Comparison of ENCODE assay signal across 25 mouse cellular contexts in the genomic region with DNA sequence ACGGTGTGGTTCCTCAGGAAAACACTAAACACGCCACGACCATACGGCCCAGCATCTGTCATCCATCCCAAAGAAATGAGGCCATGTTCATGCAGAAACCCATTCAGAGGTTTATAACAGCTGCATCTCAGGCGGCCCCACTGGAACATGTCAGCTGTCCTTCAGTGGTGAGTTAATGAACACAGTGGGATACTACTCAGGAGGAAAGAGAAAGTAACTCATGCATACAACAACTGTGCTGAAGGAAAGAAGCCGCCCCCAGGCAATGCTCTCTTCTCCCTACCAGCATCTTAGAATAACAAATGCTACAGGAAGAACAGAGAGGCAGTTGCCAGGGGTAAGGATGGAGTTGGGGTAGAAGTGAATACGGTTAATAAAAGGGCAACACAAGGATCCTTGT. TPM values are rescaled to one million over a fixed set of nuclear protein-coding genes. Genes with fewer than 3 reads are reported as not detected.
DNase-seq lines count a peak whose midpoint lies in the region; ATAC-seq and TF ChIP-seq lines count a peak whose summit lies in the region.
"Had no signal": no experiment of that assay in that cellular context is flagged by ENCODE, and none has a peak within 500 bp of the region (broad histone marks: within the 10 kb centered on the region; RNA-seq: fewer than 3 reads in every experiment).

No protein-coding gene starts in this region.

- no peak overlapping the region for H3K4me2 ChIP-seq in limb, embryonic 12.5 days
- H3K4me2 ChIP-seq: embryonic facial prominence, embryonic 15.5 days; heart, embryonic 11.5 days; hindbrain, embryonic 15.5 days had no signal

- H3K9ac ChIP-seq in heart, adult 2 months (ENCODE audit: low read depth, low read length) = no peak overlapping the region
- H3K9ac ChIP-seq in limb, embryonic 12.5 days (replicated peaks) = no peak overlapping the region
- H3K9ac ChIP-seq: embryonic facial prominence, embryonic 15.5 days; hindbrain, embryonic 15.5 days had no signal

- TF ChIP-seq POLR2A in cerebellum, adult 2 months (IDR thresholded peaks at IDR 0.05; ENCODE audit: borderline replicate concordance, insufficient read depth, low read length) = no peak
- TF ChIP-seq POLR2A in heart, adult 2 months (IDR thresholded peaks at IDR 0.05; ENCODE audit: insufficient read depth, low read depth, low read length) = no peak

- intact Hi-C loops in heart, adult 2 months (cut with DNase I) = loop anchor here (5.0 kb wide), 1 partner anchor 168 kb away; a partner anchor contains a TSS

- H3K36me3 ChIP-seq in heart, adult 2 months (ENCODE audit: control insufficient read depth, insufficient read depth, low read length) = no peaks in the 10 kb centered on the region
- H3K36me3 ChIP-seq in limb, embryonic 12.5 days = peaks cover 12% of the 10 kb centered on the region
- peaks cover 13% of the 10 kb centered on the region for H3K36me3 ChIP-seq in limb, embryonic 10.5 days

- H3K4me3 ChIP-seq in cerebellum, adult 2 months (replicated peaks; ENCODE audit: insufficient read depth, low read depth, low read length) = no peak overlapping the region
- H3K4me3 ChIP-seq in heart, adult 2 months = no peak overlapping the region
- H3K4me3 ChIP-seq in limb, embryonic 12.5 days (replicated peaks) = no peak overlapping the region
- H3K4me3 ChIP-seq in limb, embryonic 10.5 days = no peak overlapping the region
- H3K4me3 ChIP-seq: embryonic facial prominence, embryonic 15.5 days; erythroblast, embryonic 14.5 days; forebrain, embryonic 10.5 days; gastrocnemius, adult 2 months; hindbrain, embryonic 10.5 days; hindbrain, embryonic 15.5 days had no signal

- H3K9me3 ChIP-seq in limb, embryonic 12.5 days = no peaks in the 10 kb centered on the region
- H3K9me3 ChIP-seq in limb, embryonic 10.5 days (replicated peaks) = no peaks in the 10 kb centered on the region
- H3K9me3 ChIP-seq: embryonic facial prominence, embryonic 15.5 days; forebrain, embryonic 10.5 days; G1E; hindbrain, embryonic 10.5 days; hindbrain, embryonic 15.5 days had no signal

- H3K27me3 ChIP-seq in cerebellum, adult 2 months (ENCODE audit: control insufficient read depth, insufficient read depth, low read length) = no peaks in the 10 kb centered on the region
- no peaks in the 10 kb centered on the region for H3K27me3 ChIP-seq in heart, adult 2 months (ENCODE audit: control insufficient read depth, insufficient read depth, low read length)
- no peaks in the 10 kb centered on the region for H3K27me3 ChIP-seq in limb, embryonic 12.5 days
- no peaks in the 10 kb centered on the region for H3K27me3 ChIP-seq in limb, embryonic 10.5 days (ENCODE audit: low read depth, poor library complexity, severe bottlenecking)
- H3K27me3 ChIP-seq: embryonic facial prominence, embryonic 15.5 days; hindbrain, embryonic 15.5 days had no signal

- TF ChIP-seq EP300 in heart, adult 2 months (IDR thresholded peaks at IDR 0.05; ENCODE audit: insufficient read depth, low read depth, low read length) = no peak

- WGBS in cerebellum, adult 2 months = 67% methylated on average over 7 of the region's 7 CpGs
- 86% methylated on average over 7 of the region's 7 CpGs for WGBS in heart, adult 2 months
- WGBS in limb, embryonic 12.5 days = 82% methylated on average over 7 of the region's 7 CpGs
- WGBS in limb, embryonic 10.5 days = 82% methylated on average over 7 of the region's 7 CpGs

- 0 out of 2 replicates have a peak overlapping the region, but pooled peaks have one; percentile 39 for H3K27ac ChIP-seq in cerebellum, adult 2 months (ENCODE audit: insufficient read depth, low read length)
- no peak overlapping the region for H3K27ac ChIP-seq in heart, adult 2 months
- 0 out of 2 replicates have a peak overlapping the region, but pooled peaks have one; percentile 17 for H3K27ac ChIP-seq in limb, embryonic 12.5 days
- no peak overlapping the region for H3K27ac ChIP-seq in limb, embryonic 10.5 days
- H3K27ac ChIP-seq: embryonic facial prominence, embryonic 15.5 days; forebrain, embryonic 10.5 days; gastrocnemius, adult 2 months; hindbrain, embryonic 10.5 days; hindbrain, embryonic 15.5 days had no signal

- peaks cover 12% of the 10 kb centered on the region for H3K4me1 ChIP-seq in cerebellum, adult 2 months (ENCODE audit: control insufficient read depth, insufficient read depth, low read length)
- peaks cover 2% of the 10 kb centered on the region for H3K4me1 ChIP-seq in heart, adult 2 months (ENCODE audit: control insufficient read depth, insufficient read depth, low read length)
- no peaks in the 10 kb centered on the region for H3K4me1 ChIP-seq in limb, embryonic 12.5 days (replicated peaks)
- no peaks in the 10 kb centered on the region for H3K4me1 ChIP-seq in limb, embryonic 10.5 days
- H3K4me1 ChIP-seq: embryonic facial prominence, embryonic 15.5 days; hindbrain, embryonic 10.5 days; hindbrain, embryonic 15.5 days had no signal

- DNase-seq in cerebellum, adult 2 months = no peak
- peak; percentile 76 for DNase-seq in heart, adult 11 months
- no peak for DNase-seq in heart, adult 2 months
- no peak for DNase-seq in limb, embryonic 10.5 days (ENCODE audit: low spot score)
- DNase-seq in retina, postnatal 1 day = peak; percentile 43
- DNase-seq: adrenal gland, adult 8-10 months; adrenal gland, postnatal 36 days; B cell, adult 2 months; cerebellum, adult 11-12 months; cerebellum, adult 9-11 months; cerebellum, postnatal 36 days; gastrocnemius, adult 2 months; gastrocnemius, postnatal 25 days had no signal

- no peaks in the 10 kb centered on the region for H3K79me2 ChIP-seq in heart, adult 2 months (replicated peaks; ENCODE audit: control insufficient read depth, insufficient read depth, low read length)

- ATAC-seq in cerebellum, adult (ENCODE audit: insufficient number of reproducible peaks, low FRiP score, low TSS enrichment) = no peak
- no peak for ATAC-seq in limb, embryonic 12.5 days (ENCODE audit: insufficient number of reproducible peaks, insufficient read depth, low FRiP score, low TSS enrichment, low read depth)
- ATAC-seq: CD4-positive, CD25-positive, alpha-beta regulatory T cell, adult 4 months; forebrain, embryonic 16.5 days; inflammation-experienced regulatory T-cells, adult 6 months had no signal

- TF ChIP-seq CTCF in cerebellum, adult 2 months (IDR thresholded peaks at IDR 0.05; ENCODE audit: borderline replicate concordance, insufficient read depth, low read depth, low read length) = no peak
- no peak for TF ChIP-seq CTCF in heart, adult 2 months (IDR thresholded peaks at IDR 0.05)

RNA-seq across cellular contexts. Expression of a gene that starts 7.5 kb away (rescaled TPM):
- polyA plus RNA-seq in cerebellum, adult 2 months (2012; rRNA removed) = 33.3 and 33.6 TPM in 2 replicates
- 10 to 100 TPM; 23.0 to 24.5 TPM for total RNA-seq in heart, adult 2 months (2021)
- 4.3 and 7.1 TPM in 2 replicates for polyA plus RNA-seq in heart, adult 2 months (2012; rRNA removed)
- polyA plus RNA-seq in limb, embryonic 12.5 days (2016; fragmentation: Nextera tagmentation; extraction: Ambion mirVana) = 36.5 and 38.9 TPM in 2 replicates
- 22.4 and 23.6 TPM in 2 replicates for polyA plus RNA-seq in limb, embryonic 10.5 days (2016; fragmentation: Nextera tagmentation; extraction: Ambion mirVana)

RNA-seq across cellular contexts. Expression of a gene that starts 53.5 kb away (rescaled TPM):
- 26.3 and 30.0 TPM in 2 replicates for polyA plus RNA-seq in cerebellum, adult 2 months (2012; rRNA removed)
- 10 to 100 TPM; 46.0 to 57.4 TPM for total RNA-seq in heart, adult 2 months (2021)
- polyA plus RNA-seq in heart, adult 2 months (2012; rRNA removed) = 10.9 and 15.8 TPM in 2 replicates
- 18.7 and 23.3 TPM in 2 replicates for polyA plus RNA-seq in limb, embryonic 12.5 days (2016; fragmentation: Nextera tagmentation; extraction: Ambion mirVana)
- 18.6 and 19.2 TPM in 2 replicates for polyA plus RNA-seq in limb, embryonic 10.5 days (2016; fragmentation: Nextera tagmentation; extraction: Ambion mirVana)

RNA-seq across cellular contexts. Expression of a gene that starts 55.0 kb away (rescaled TPM):
- polyA plus RNA-seq in cerebellum, adult 2 months (2012; rRNA removed) = 155 and 160 TPM in 2 replicates
- 10 to 100 TPM; 65.4 to 67.5 TPM for total RNA-seq in heart, adult 2 months (2021)
- 82.8 and 110 TPM in 2 replicates for polyA plus RNA-seq in heart, adult 2 months (2012; rRNA removed)
- 79.8 and 91.8 TPM in 2 replicates for polyA plus RNA-seq in limb, embryonic 12.5 days (2016; fragmentation: Nextera tagmentation; extraction: Ambion mirVana)
- 77.7 and 81.9 TPM in 2 replicates for polyA plus RNA-seq in limb, embryonic 10.5 days (2016; fragmentation: Nextera tagmentation; extraction: Ambion mirVana)

Comparison
In these comparisons a context has a peak if more than half of its experiments do, and no peak if none do; other contexts are left out.
1. DNase-seq: peak in heart, adult 11 months (single experiment) and retina, postnatal 1 day (single experiment); none in cerebellum, adult 2 months (0 of 2), heart, adult 2 months (0 of 2) and limb, embryonic 10.5 days (single experiment).
2. H3K27ac ChIP-seq: peak in cerebellum, adult 2 months (single experiment) and limb, embryonic 12.5 days (single experiment); none in heart, adult 2 months (single experiment) and limb, embryonic 10.5 days (single experiment).